In the genomic region with DNA sequence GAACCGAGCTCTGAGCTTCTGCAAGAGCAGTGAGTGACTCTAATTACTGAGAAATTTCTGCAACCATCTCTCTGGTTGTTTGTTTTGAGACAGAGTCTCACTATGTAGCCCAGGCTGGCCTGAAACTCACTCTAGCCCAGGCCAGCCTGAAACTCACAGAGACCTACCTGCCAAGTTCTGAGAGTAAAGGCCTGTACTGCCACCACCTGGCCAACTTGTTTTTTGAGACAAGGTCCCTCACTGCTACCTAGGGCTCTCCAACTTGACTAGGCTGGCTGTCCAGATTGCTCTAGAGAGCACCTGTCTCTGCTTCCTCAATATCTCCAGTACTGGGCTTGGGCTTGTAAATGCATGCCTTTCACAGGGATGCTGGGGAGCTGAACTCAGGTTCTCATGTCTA, we compare ENCODE assay signal across 16 mouse cellular contexts. TPM values are rescaled to one million over a fixed set of nuclear protein-coding genes. Genes with fewer than 3 reads are reported as not detected.
DNase-seq lines count a peak whose midpoint lies in the region; ATAC-seq and TF ChIP-seq lines count a peak whose summit lies in the region.
"Had no signal": no experiment of that assay in that cellular context is flagged by ENCODE, and none has a peak within 500 bp of the region (broad histone marks: within the 10 kb centered on the region; RNA-seq: fewer than 3 reads in every experiment).

No protein-coding gene starts in this region.

- ATAC-seq in lung, embryonic 14.5 days (ENCODE audit: insufficient read depth) = no peak
- ATAC-seq: forebrain, embryonic 14.5 days had no signal

- H3K27me3 ChIP-seq in lung, embryonic 14.5 days (ENCODE audit: insufficient read depth, low read length) = no peaks in the 10 kb centered on the region
- H3K27me3 ChIP-seq in ES-Bruce4 (ENCODE audit: control insufficient read depth, insufficient read depth, low read length, poor library complexity, severe bottlenecking) = no peaks in the 10 kb centered on the region
- H3K27me3 ChIP-seq in splenic B cell, adult 2 months (ENCODE audit: control insufficient read depth, insufficient read depth, low read length, poor library complexity, severe bottlenecking) = no peaks in the 10 kb centered on the region
- H3K27me3 ChIP-seq in forebrain, embryonic 10.5 days (ENCODE audit: poor library complexity, severe bottlenecking) = no peaks in the 10 kb centered on the region
- H3K27me3 ChIP-seq: embryonic facial prominence, embryonic 13.5 days; heart, embryonic 15.5 days; limb, embryonic 12.5 days had no signal

- peak; percentile 46 for TF ChIP-seq CTCF in gastrocnemius, adult 2 months (IDR thresholded peaks at IDR 0.05)
- TF ChIP-seq CTCF in lung, embryonic 14.5 days (IDR thresholded peaks at IDR 0.05; ENCODE audit: low read depth) = peak; percentile 32
- peak; percentile 63 for TF ChIP-seq CTCF in ES-Bruce4 (IDR thresholded peaks at IDR 0.05; ENCODE audit: low read depth, low read length)

- TF ChIP-seq EP300 in ES-Bruce4 (IDR thresholded peaks at IDR 0.05; ENCODE audit: insufficient read depth, low read depth, low read length) = no peak

- no peaks in the 10 kb centered on the region for H3K4me1 ChIP-seq in lung, embryonic 14.5 days (ENCODE audit: insufficient read depth)
- no peaks in the 10 kb centered on the region for H3K4me1 ChIP-seq in ES-Bruce4 (ENCODE audit: control insufficient read depth, insufficient read depth, low read length)
- H3K4me1 ChIP-seq in forebrain, embryonic 10.5 days = peaks cover 43% of the 10 kb centered on the region

- 85% methylated on average over 1 of the region's 1 CpGs for WGBS in lung, embryonic 14.5 days
- 91% methylated on average over 1 of the region's 1 CpGs for WGBS in forebrain, embryonic 10.5 days

- TF ChIP-seq POLR2A in ES-Bruce4 (IDR thresholded peaks at IDR 0.05; ENCODE audit: insufficient read depth, low read length) = no peak

- H3K9ac ChIP-seq in lung, embryonic 14.5 days = no peak overlapping the region
- no peak overlapping the region for H3K9ac ChIP-seq in ES-Bruce4 (ENCODE audit: low read depth, poor library complexity, severe bottlenecking)
- H3K9ac ChIP-seq: embryonic facial prominence, embryonic 13.5 days; heart, embryonic 15.5 days; limb, embryonic 12.5 days had no signal

- H3K4me2 ChIP-seq in lung, embryonic 14.5 days = no peak overlapping the region
- H3K4me2 ChIP-seq: embryonic facial prominence, embryonic 13.5 days; heart, embryonic 15.5 days; limb, embryonic 12.5 days had no signal

- H3K4me3 ChIP-seq in gastrocnemius, adult 2 months = no peak overlapping the region
- H3K4me3 ChIP-seq in lung, embryonic 14.5 days (ENCODE audit: low read depth, low read length) = no peak overlapping the region
- H3K4me3 ChIP-seq in ES-Bruce4 (ENCODE audit: low read depth, low read length) = no peak overlapping the region
- H3K4me3 ChIP-seq in forebrain, embryonic 10.5 days = no peak overlapping the region
- H3K4me3 ChIP-seq: embryonic facial prominence, embryonic 13.5 days; heart, embryonic 15.5 days; limb, embryonic 12.5 days had no signal

- H3K36me3 ChIP-seq in lung, embryonic 14.5 days (ENCODE audit: insufficient read depth) = no peaks in the 10 kb centered on the region
- H3K36me3 ChIP-seq in ES-Bruce4 (ENCODE audit: control insufficient read depth, insufficient read depth, low read length, poor library complexity, severe bottlenecking) = no peaks in the 10 kb centered on the region
- H3K36me3 ChIP-seq in splenic B cell, adult 2 months (ENCODE audit: control insufficient read depth, insufficient read depth, low read length, poor library complexity, severe bottlenecking) = no peaks in the 10 kb centered on the region
- peaks cover 40% of the 10 kb centered on the region for H3K36me3 ChIP-seq in forebrain, embryonic 10.5 days (replicated peaks)

- no peaks in the 10 kb centered on the region for H3K9me3 ChIP-seq in lung, embryonic 14.5 days (ENCODE audit: low read depth, low read length)
- H3K9me3 ChIP-seq in ES-Bruce4 (replicated peaks; ENCODE audit: control insufficient read depth, insufficient read depth, low read length, poor library complexity, severe bottlenecking) = no peaks in the 10 kb centered on the region
- H3K9me3 ChIP-seq in forebrain, embryonic 10.5 days = no peaks in the 10 kb centered on the region
- H3K9me3 ChIP-seq: embryonic facial prominence, embryonic 13.5 days; heart, embryonic 15.5 days; limb, embryonic 12.5 days had no signal

- H3K27ac ChIP-seq in gastrocnemius, adult 2 months = no peak overlapping the region
- no peak overlapping the region for H3K27ac ChIP-seq in lung, embryonic 14.5 days (ENCODE audit: low read depth)
- H3K27ac ChIP-seq in ES-Bruce4 (ENCODE audit: insufficient read depth, low read length) = no peak overlapping the region
- no peak overlapping the region for H3K27ac ChIP-seq in forebrain, embryonic 10.5 days
- H3K27ac ChIP-seq: embryonic facial prominence, embryonic 13.5 days; heart, embryonic 15.5 days; limb, embryonic 12.5 days; macrophage had no signal

- intact Hi-C loops in gastrocnemius, adult 2 months (cut with DNase I) = no loop called here
- intact Hi-C loops in heart, postnatal 14 days (cut with DNase I) = no loop called here

- DNase-seq in gastrocnemius, adult 2 months = no peak
- DNase-seq in gastrocnemius, postnatal 10 days = no peak
- DNase-seq in lung, embryonic 14.5 days = no peak
- no peak for DNase-seq in lung, postnatal 4 days
- DNase-seq in splenic B cell, adult 2 months (ENCODE audit: low read depth, low spot score) = peak; percentile 65
- no peak for DNase-seq in forebrain, embryonic 10.5 days (ENCODE audit: extremely low spot score, low spot score)
- DNase-seq in heart, postnatal 14 days = no peak
- DNase-seq: cerebellum, postnatal 14 days; gastrocnemius, postnatal 36 days had no signal

RNA-seq across cellular contexts. Expression of gene Ncs1, which starts 25.4 kb away (rescaled TPM):
- 1 to 10 TPM; 4.6 to 5.1 TPM for total RNA-seq in gastrocnemius, adult 2 months (2021)
- total RNA-seq in gastrocnemius, postnatal 10 days (2021) = 10 to 100 TPM; 17.6 to 18.6 TPM
- 26.5 and 28.6 TPM in 2 replicates for polyA plus RNA-seq in lung, embryonic 14.5 days (2014; fragmentation: Nextera tagmentation; extraction: Ambion mirVana)
- polyA plus RNA-seq in ES-Bruce4 (2011; ENCODE audit: insufficient read depth, insufficient read length, low read depth, missing spikeins) = 6.2 and 9.7 TPM in 2 replicates
- polyA plus RNA-seq in forebrain, embryonic 10.5 days (2016; fragmentation: Nextera tagmentation; extraction: Ambion mirVana) = 43.3 and 47.8 TPM in 2 replicates
- 10 to 100 TPM in 1 of 2 experiments, 1 to 10 TPM in 1; 7.9 to 11.9 TPM for total RNA-seq in heart, postnatal 14 days (2021)
- total RNA-seq: neutrophil, adult 5-6 weeks had no signal

RNA-seq across cellular contexts. Expression of gene Hmcn2, which starts 43.1 kb away (rescaled TPM):
- 10 to 100 TPM; 21.6 to 36.8 TPM for total RNA-seq in gastrocnemius, adult 2 months (2021)
- 10 to 100 TPM; 38.8 to 50.5 TPM for total RNA-seq in gastrocnemius, postnatal 10 days (2021)
- 1.1 and 1.3 TPM in 2 replicates for polyA plus RNA-seq in lung, embryonic 14.5 days (2014; fragmentation: Nextera tagmentation; extraction: Ambion mirVana)
- polyA plus RNA-seq in ES-Bruce4 (2011; ENCODE audit: insufficient read depth, insufficient read length, low read depth, missing spikeins) = 2.7 and 2.9 TPM in 2 replicates
- polyA plus RNA-seq in forebrain, embryonic 10.5 days (2016; fragmentation: Nextera tagmentation; extraction: Ambion mirVana) = 0.22 TPM in 1 of 2 replicates, not detected in the other
- total RNA-seq in heart, postnatal 14 days (2021) = 10 to 100 TPM; 30.5 to 31.5 TPM
- total RNA-seq: neutrophil, adult 5-6 weeks had no signal
- polyA plus RNA-seq: embryonic facial prominence, embryonic 13.5 days; limb, embryonic 12.5 days; macrophage had no signal
